Mouse (Mus musculus) forebrain, embryonic 14.5 days (tissue): ENCODE data around the gene Poldip3. TPM values are rescaled to one million over a fixed set of nuclear protein-coding genes. Genes with fewer than 3 reads are reported as not detected.

Source experiments
- ATAC-seq: fragments of 200-750 bp; cut with Nextera tagmentation; 2 replicates; pipeline ENCODE4 v1.8.0; 2017; ENCODE audit warnings: mild to moderate bottlenecking, moderate library complexity
- DNase-seq: peaks from one replicate; pipeline ENCODE4 v3.0.0-alpha.2; 2015; ENCODE audit warnings: low spot score
- H3K27ac ChIP-seq: fragments of 300-500 bp; sonication (generic); 2 replicates; pipeline ENCODE4 v1.5.1; 2014; ENCODE audit warnings: low read depth, mild to moderate bottlenecking, control low read depth, low read length, moderate library complexity
- H3K27me3 ChIP-seq: fragments of 300-500 bp; sonication (generic); replicated peaks from 2 replicates; pipeline ENCODE4 v1.6.1; 2014; ENCODE audit warnings: low read length, control low read depth, mixed read lengths; ENCODE audit not compliant: control insufficient read depth, insufficient read depth
- H3K36me3 ChIP-seq: fragments of 300-500 bp; sonication (generic); 2 replicates; pipeline ENCODE4 v1.6.1; 2014; ENCODE audit warnings: low read length, control low read depth; ENCODE audit not compliant: control insufficient read depth, insufficient read depth
- H3K4me1 ChIP-seq: fragments of 300-500 bp; sonication (generic); 2 replicates; pipeline ENCODE4 v1.6.1; 2014; ENCODE audit warnings: antibody characterized with exemption, low read length, control low read depth; ENCODE audit not compliant: control insufficient read depth, insufficient read depth
- H3K4me2 ChIP-seq: fragments of 300-500 bp; sonication (generic); 2 replicates; pipeline ENCODE4 v1.6.1; 2014; ENCODE audit warnings: mild to moderate bottlenecking, control low read depth, low read length
- H3K4me3 ChIP-seq: fragments of 300-500 bp; sonication (generic); 2 replicates; pipeline ENCODE4 v1.5.1; 2014; ENCODE audit warnings: low read depth, low read length, control low read depth
- H3K9ac ChIP-seq: fragments of 300-500 bp; sonication (generic); 2 replicates; pipeline ENCODE4 v1.6.1; 2014; ENCODE audit warnings: mild to moderate bottlenecking, low read length, control low read depth, moderate library complexity
- H3K9me3 ChIP-seq: fragments of 300-500 bp; sonication (generic); replicated peaks from 2 replicates; pipeline ENCODE4 v1.6.1; 2016; ENCODE audit warnings: low read length, control low read depth, mixed read lengths; ENCODE audit not compliant: control insufficient read depth
- WGBS: fragments of 180-500 bp; shearing (Covaris S2); extraction: QIAGEN DNeasy Blood & Tissue Kit; methylation state at CpG from one replicate; pipeline ENCODE4 v1.1.7; 2014; 5-methylcytosine and 5-hydroxymethylcytosine counted together
- polyA plus RNA-seq: library from polyadenylated mRNA; unstranded; fragments of >200 nt; fragmentation: Nextera tagmentation; extraction: Ambion mirVana; gene quantifications from 2 replicates; pipeline ENCODE4 v1.2.1, GENCODE M21; 2014

Poldip3 gene
- polyA plus RNA-seq, 1 experiment from 2014 or later, result 158 TPM

DNA sequence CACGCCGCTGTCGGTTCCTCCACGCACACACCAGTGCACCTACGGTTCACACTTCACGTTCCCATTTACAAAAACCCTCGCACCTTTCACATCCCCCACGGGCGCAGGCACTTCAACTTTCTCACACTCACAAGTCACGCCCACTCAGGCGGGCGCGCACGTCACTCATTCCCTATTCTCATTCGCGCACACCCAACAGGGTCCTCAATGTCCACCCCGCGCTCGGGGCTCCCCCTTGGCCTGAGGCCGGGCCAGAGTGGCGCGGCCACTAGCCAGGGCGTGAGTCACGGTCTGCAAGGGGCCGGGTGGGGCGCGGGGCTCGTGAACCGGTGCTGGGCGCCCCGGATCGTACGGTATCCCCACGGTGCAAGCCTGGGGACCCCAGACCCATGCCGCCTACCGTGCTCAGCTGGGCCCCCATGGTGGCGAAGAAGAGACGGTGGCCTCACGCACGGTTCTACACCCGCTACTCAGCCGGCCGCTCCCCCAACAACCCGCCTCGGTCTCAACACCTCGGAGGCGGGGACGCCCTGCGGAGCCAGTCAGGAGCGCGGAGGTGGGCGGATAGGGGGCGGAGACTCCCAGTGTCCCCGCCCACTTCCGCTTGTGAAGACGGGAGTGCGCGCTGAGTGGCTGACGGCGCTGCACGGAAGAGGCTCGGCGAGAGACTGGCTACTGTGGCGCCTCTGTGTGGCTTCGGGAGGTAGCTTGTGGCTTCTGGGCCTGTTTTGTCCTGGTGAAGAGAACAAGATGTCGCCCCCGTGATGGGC, 22.7 kb upstream of the Poldip3 start:
- Histone ChIP-seq H3K36me3 (no peaks in the 10 kb centered on the region), H3K9ac (peak overlapping the region; percentile 88), H3K4me3 (peak overlapping the region; percentile 89), H3K27ac (peak overlapping the region; percentile 75), H3K9me3 (no peaks in the 10 kb centered on the region), H3K4me1 (peaks cover 13% of the 10 kb centered on the region), H3K27me3 (no peaks in the 10 kb centered on the region), H3K4me2 (peak overlapping the region; percentile 65)
- peak; percentile 99 for DNase-seq
- under 1% methylated on average over 65 of the region's 67 CpGs for WGBS
- peak; percentile 100 for ATAC-seq

DNA sequence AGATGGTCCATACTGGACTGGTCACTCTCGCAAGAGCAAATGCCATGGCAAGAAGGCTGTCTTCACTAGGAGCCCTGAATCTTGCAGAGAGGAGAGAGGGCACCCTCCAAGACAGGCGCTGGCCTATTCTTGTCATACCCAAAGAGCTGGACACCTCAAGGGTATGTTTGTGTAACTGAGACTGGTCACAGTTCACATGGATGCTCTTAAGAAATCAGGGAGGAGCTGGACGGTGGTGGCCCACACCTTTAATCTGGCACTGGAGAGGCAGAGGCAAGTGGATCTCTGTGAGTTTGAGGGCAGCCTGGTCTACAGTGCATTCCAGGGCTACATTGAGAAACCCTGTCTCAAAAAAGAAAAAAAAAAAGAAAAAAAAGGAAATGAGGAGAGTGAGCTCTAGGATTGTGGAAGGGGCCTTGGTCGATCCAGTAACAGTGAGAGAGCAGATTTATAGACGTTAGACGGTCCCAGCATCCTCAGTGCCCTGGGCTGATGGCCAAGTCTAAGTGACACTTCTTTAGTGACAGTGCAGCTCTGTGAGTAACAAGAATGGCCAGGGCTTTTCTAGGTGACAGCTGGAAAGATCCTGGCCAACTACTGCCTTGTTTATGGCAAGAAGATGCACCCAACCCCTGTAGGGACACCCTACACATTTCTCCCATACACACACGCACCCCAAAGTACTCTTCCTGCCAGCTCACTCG, 21.9 kb upstream of the Poldip3 start:
- Histone ChIP-seq H3K27me3 (no peaks in the 10 kb centered on the region), H3K27ac (no peak overlapping the region), H3K9ac (peak overlapping the region; percentile 88), H3K36me3 (no peaks in the 10 kb centered on the region), H3K4me3 (peak overlapping the region; percentile 89), H3K4me2 (peak overlapping the region; percentile 65), H3K4me1 (peaks cover 13% of the 10 kb centered on the region), H3K9me3 (no peaks in the 10 kb centered on the region)
- DNase-seq (peak; percentile 26), ATAC-seq (no peak)
- WGBS, result 42% methylated on average over 8 of the region's 8 CpGs

DNA sequence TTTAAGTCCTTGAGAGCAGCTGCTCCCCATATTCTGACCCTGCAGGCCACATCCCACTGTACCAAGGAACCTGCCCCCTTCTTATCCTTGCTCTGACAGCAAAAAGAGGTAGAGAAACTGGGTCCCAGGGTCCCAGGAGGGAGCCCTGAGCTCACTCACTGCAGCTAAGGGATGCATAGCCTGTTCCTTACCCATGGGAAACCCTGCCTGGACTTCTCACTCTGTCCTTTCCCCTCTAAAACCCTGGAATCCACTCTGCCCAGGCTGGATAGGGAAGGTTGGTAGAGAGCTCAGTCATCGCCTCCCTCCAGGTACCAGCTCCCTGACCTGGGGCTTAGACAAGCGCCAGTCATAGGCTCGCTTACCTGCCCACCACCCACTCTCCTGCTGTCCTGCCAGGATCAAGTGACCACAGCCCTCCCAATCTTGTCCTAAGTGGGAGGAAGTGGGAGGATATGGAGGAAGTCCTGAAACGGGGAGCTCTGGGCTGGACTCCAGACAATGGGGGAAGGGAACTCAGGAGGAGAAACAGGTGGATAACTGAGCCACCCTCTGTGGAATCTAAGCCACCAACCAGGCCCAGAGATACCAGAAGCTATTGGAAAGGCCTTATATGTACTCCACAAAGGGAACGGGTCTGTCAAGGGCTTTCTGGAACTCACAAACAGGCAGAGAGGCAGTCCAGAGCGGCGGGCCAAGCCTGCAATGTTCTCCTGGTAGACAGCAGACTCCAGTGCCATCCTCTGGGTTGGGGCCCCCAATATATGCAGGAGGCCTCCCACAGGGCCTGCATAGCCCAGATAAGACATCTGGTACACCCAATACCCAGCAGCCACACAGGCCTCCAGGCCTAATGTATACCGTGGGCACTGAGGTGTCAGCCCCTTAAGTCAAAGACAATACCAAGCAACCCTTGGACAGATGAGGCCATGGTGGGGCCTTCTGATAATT, 20.9 kb upstream of the Poldip3 start:
- ATAC-seq (no peak), DNase-seq (no peak)
- Histone ChIP-seq H3K27ac (no peak overlapping the region; the same call in 1 of the 2 replicates), H3K4me2 (no peak overlapping the region), H3K36me3 (no peaks in the 10 kb centered on the region), H3K4me1 (peaks cover 13% of the 10 kb centered on the region), H3K9me3 (no peaks in the 10 kb centered on the region), H3K4me3 (no peak overlapping the region), H3K9ac (0 out of 2 replicates have a peak overlapping the region, but pooled peaks have one; percentile 13), H3K27me3 (no peaks in the 10 kb centered on the region)
- 89% methylated on average over 8 of the region's 8 CpGs for WGBS

DNA sequence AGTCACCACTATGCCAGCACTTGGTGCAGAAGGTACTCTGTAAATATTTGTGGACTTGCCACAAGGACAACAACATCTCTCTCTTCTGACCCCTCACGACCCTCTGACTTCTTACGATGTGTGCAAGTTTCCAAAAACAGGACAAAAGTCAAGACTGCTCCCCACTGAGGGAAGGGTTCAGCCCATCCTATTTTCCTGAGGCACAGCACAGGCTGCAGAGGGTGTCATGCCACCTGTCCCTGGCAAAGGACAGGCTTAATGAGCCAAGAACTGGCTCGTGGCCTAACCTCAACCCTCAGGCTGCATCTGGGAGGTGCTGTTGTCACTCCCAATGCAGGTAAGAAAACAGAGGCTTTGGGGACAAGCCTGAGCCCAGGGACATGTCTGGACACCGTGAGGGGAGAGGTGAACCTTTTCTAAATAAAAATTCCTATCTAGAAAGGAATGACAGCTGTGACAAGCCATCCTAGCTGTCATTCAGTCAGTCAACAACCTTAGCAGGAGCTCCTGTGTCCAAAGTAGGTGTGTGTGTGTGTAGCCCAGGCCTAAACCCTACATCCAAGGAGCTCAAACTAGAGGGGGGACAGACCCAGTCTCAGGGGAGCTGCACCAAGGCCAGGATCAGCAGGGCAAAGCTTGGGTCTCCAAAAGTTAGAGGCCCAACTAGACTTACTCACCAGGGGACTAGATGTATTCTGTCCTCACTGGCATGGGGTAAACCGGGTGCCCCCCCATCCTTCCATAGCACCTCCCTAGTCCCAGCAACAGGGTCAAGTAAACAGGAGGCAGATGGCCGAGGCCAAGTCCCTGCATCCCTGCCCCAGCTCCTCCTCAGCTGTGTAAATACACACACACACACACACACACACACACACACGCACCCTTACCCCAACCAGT, 19.9 kb upstream of the Poldip3 start:
- H3K4me3 ChIP-seq, result no peak overlapping the region
- WGBS, result 80% methylated on average over 7 of the region's 7 CpGs
- H3K9me3 ChIP-seq, result no peaks in the 10 kb centered on the region
- no peak overlapping the region; the same call in 1 of the 2 replicates for H3K27ac ChIP-seq
- DNase-seq (no peak), ATAC-seq (no peak)
- H3K27me3 ChIP-seq, result no peaks in the 10 kb centered on the region
- H3K9ac ChIP-seq, result 0 out of 2 replicates have a peak overlapping the region, but pooled peaks have one; percentile 13
- no peaks in the 10 kb centered on the region for H3K36me3 ChIP-seq
- H3K4me2 ChIP-seq, result no peak overlapping the region
- H3K4me1 ChIP-seq, result peaks cover 13% of the 10 kb centered on the region

DNA sequence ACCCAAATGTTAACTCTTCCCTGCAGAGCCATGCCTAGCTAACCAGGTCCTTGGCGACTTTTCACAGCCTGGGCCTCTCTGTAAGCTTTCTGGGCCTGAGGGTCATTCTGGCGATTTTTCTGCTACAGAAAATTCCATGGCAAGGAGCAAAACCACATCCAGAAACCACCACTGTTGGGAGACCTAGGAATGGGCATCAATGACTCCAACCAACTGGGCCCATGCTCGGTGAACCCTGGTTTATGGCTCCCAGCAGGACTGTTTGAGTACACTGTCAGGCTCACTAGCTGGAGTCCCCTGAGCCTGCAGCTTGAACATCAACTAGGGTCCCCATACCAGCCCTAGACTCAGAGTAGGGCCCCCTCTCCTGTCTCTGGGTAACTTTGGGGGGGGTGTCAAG, 19.1 kb upstream of the Poldip3 start:
- Histone ChIP-seq H3K36me3 (no peaks in the 10 kb centered on the region), H3K27me3 (no peaks in the 10 kb centered on the region), H3K9ac (no peak overlapping the region), H3K4me1 (peaks cover 13% of the 10 kb centered on the region), H3K9me3 (no peaks in the 10 kb centered on the region), H3K4me2 (no peak overlapping the region), H3K4me3 (no peak overlapping the region), H3K27ac (no peak overlapping the region)
- DNase-seq (no peak), ATAC-seq (no peak)
- 89% methylated on average over 3 of the region's 3 CpGs for WGBS

DNA sequence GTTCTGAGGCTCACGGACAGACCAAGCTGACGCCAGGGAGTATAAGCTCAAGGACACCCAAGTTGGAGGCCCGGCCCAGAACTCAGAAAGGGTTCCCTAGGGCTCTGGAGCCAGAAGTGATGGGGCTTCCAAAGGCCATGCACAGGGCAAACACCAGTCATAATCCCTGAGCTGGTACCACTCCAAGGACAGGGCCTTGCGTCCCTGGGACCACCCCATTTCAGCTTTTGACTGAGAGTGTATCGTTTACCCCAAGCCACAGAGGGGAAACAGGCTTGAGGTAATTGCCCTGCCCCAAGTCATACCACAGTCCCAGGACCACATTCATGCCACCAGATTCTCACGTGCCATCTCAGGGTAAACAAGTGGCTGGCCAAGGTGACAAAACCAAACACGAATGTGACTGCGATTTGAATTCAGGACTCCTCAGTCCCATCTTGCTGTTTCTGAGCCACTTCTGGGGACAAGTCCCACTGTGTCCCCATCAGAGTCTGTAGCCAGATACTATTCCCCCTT, 18.4 kb upstream of the Poldip3 start:
- no peak overlapping the region for H3K9ac ChIP-seq
- H3K36me3 ChIP-seq, result no peaks in the 10 kb centered on the region
- no peak for ATAC-seq
- H3K9me3 ChIP-seq, result no peaks in the 10 kb centered on the region
- no peak overlapping the region for H3K4me3 ChIP-seq
- H3K27me3 ChIP-seq, result no peaks in the 10 kb centered on the region
- WGBS, result 88% methylated on average over 8 of the region's 8 CpGs
- DNase-seq, result no peak
- peaks cover 10% of the 10 kb centered on the region for H3K4me1 ChIP-seq
- H3K27ac ChIP-seq, result no peak overlapping the region
- no peak overlapping the region for H3K4me2 ChIP-seq

DNA sequence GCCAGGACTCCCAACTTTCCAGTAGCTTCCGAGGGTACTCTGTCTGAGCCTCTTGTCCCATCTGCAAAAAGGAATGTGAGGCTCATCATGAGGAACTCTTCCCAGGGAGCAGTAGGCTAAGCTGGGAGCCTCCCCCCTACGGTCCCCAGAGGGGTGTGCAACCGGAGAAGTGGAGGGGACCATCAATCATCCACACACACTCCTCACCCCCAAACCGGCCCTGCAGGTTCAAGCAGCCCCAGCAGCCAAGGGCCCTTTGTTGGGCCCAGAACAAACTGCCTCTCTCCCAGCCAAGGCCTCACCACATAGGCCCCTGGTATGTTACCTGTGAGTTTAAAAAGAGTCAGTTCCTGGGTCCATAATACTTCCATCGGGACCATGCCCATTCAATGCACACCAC, 17.9 kb upstream of the Poldip3 start:
- Histone ChIP-seq H3K4me2 (no peak overlapping the region), H3K27ac (no peak overlapping the region), H3K9ac (no peak overlapping the region), H3K27me3 (no peaks in the 10 kb centered on the region), H3K36me3 (peaks cover 3% of the 10 kb centered on the region; the same call in 1 of the 2 replicates), H3K9me3 (no peaks in the 10 kb centered on the region), H3K4me1 (peaks cover 9% of the 10 kb centered on the region), H3K4me3 (no peak overlapping the region)
- no peak for DNase-seq
- no peak for ATAC-seq
- WGBS, result 91% methylated on average over 5 of the region's 5 CpGs

DNA sequence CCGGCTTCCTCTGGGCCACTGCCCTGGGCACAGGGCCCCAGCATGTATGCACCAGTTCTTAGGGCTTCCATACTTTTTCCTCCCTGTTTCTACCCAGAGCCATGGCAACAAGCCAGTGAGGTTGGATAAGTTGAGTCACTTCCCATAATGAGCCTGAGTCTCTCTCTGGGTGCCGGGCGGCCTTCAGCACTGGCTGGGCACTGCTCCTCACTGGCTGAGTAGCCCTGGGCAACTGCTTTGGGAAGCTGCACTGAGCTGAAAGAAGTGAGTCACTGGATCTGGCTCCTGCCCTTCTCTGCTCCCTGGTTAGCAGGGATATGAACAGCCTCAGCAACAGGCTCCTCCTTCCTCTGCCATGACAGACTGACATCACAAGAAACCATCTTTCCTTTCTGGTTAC, 17.5 kb upstream of the Poldip3 start:
- no peak overlapping the region for H3K9ac ChIP-seq
- 95% methylated on average over 3 of the region's 3 CpGs for WGBS
- no peak overlapping the region for H3K27ac ChIP-seq
- ATAC-seq (no peak), DNase-seq (no peak)
- H3K9me3 ChIP-seq, result no peaks in the 10 kb centered on the region
- H3K27me3 ChIP-seq, result no peaks in the 10 kb centered on the region
- H3K4me2 ChIP-seq, result no peak overlapping the region
- H3K4me1 ChIP-seq, result peaks cover 9% of the 10 kb centered on the region
- H3K4me3 ChIP-seq, result no peak overlapping the region
- peaks cover 7% of the 10 kb centered on the region; the same call in 1 of the 2 replicates for H3K36me3 ChIP-seq
